Mouse (Mus musculus): ENCODE measurements around the gene Zfp362. TPM values are rescaled to one million over a fixed set of nuclear protein-coding genes. Genes with fewer than 3 reads are reported as not detected.

The Zfp362 gene
- polyA plus RNA-seq, 1 experiment from 2014 or later: 48.9 TPM

GRCm38 (mm10) chr4:128751006-128751405 lies 54.8 kb downstream of the Zfp362 start:
- Histone ChIP-seq H3K4me1 (0 out of 2 replicates have a peak, but pooled peaks cover 2% of the 10 kb centered on the region), H3K9me3 (no peaks in the 10 kb centered on the region), H3K9ac (no peak overlapping the region), H3K4me3 (no peak overlapping the region), H3K36me3 (peaks cover 89% of the 10 kb centered on the region), H3K4me2 (replicated peaks) (no peak overlapping the region), H3K27me3 (no peaks in the 10 kb centered on the region), H3K27ac (no peak overlapping the region)
- no peak for ATAC-seq (ENCODE audit: low FRiP score, low read depth)
- 67% methylated on average over 5 of the region's 5 CpGs for whole genome bisulfite sequencing

GRCm38 (mm10) chr4:128748309-128748708 lies 57.5 kb downstream of the Zfp362 start:
- Histone ChIP-seq H3K36me3 (peaks cover 100% of the 10 kb centered on the region), H3K27me3 (no peaks in the 10 kb centered on the region), H3K9me3 (no peaks in the 10 kb centered on the region), H3K4me2 (replicated peaks) (no peak overlapping the region), H3K9ac (no peak overlapping the region), H3K4me1 (peaks cover under 1% of the 10 kb centered on the region; the same call in 1 of the 2 replicates), H3K27ac (no peak overlapping the region), H3K4me3 (no peak overlapping the region)
- ATAC-seq (ENCODE audit: low FRiP score, low read depth): no peak
- 90% methylated on average over 7 of the region's 7 CpGs for WGBS

- Histone ChIP-seq H3K4me3 (no peak overlapping the region), H3K27ac (no peak overlapping the region), H3K9me3 (no peaks in the 10 kb centered on the region), H3K9ac (no peak overlapping the region), H3K4me1 (peaks cover 6% of the 10 kb centered on the region), H3K4me2 (replicated peaks) (no peak overlapping the region), H3K36me3 (peaks cover 100% of the 10 kb centered on the region), H3K27me3 (no peaks in the 10 kb centered on the region)
- WGBS: 88% methylated on average over 22 of the region's 22 CpGs
- ATAC-seq (ENCODE audit: low FRiP score, low read depth): no peak
Measured at GRCm38 (mm10) chr4:128747614-128748270, 58.1 kb downstream of the Zfp362 start.

GRCm38 (mm10) chr4:128745160-128745559 lies 60.7 kb downstream of the Zfp362 start:
- peaks cover 80% of the 10 kb centered on the region for H3K36me3 ChIP-seq
- H3K4me2 ChIP-seq (replicated peaks): no peak overlapping the region
- H3K4me3 ChIP-seq: no peak overlapping the region
- H3K9ac ChIP-seq: no peak overlapping the region
- no peak for ATAC-seq (ENCODE audit: low FRiP score, low read depth)
- H3K27ac ChIP-seq: no peak overlapping the region
- WGBS: 85% methylated on average over 8 of the region's 8 CpGs
- no peaks in the 10 kb centered on the region for H3K9me3 ChIP-seq
- no peaks in the 10 kb centered on the region for H3K27me3 ChIP-seq
- H3K4me1 ChIP-seq: peaks cover 20% of the 10 kb centered on the region

GRCm38 (mm10) chr4:128743031-128743626 lies 62.7 kb downstream of the Zfp362 start:
- WGBS: 82% methylated on average over 12 of the region's 12 CpGs
- H3K36me3 ChIP-seq: peaks cover 60% of the 10 kb centered on the region
- H3K27me3 ChIP-seq: no peaks in the 10 kb centered on the region
- H3K4me2 ChIP-seq (replicated peaks): no peak overlapping the region
- no peaks in the 10 kb centered on the region for H3K9me3 ChIP-seq
- H3K9ac ChIP-seq: no peak overlapping the region
- peaks cover 25% of the 10 kb centered on the region for H3K4me1 ChIP-seq
- ATAC-seq (ENCODE audit: low FRiP score, low read depth): no peak
- peak overlapping the region; percentile 22; the same call in 1 of the 2 replicates for H3K27ac ChIP-seq
- H3K4me3 ChIP-seq: no peak overlapping the region

- no peaks in the 10 kb centered on the region for H3K27me3 ChIP-seq
- no peaks in the 10 kb centered on the region for H3K9me3 ChIP-seq
- H3K4me2 ChIP-seq (replicated peaks): no peak overlapping the region
- no peak overlapping the region for H3K9ac ChIP-seq
- H3K4me1 ChIP-seq: peaks cover 31% of the 10 kb centered on the region
- no peak overlapping the region for H3K4me3 ChIP-seq
- H3K27ac ChIP-seq: peak overlapping the region; percentile 22; the same call in 1 of the 2 replicates
- H3K36me3 ChIP-seq: peaks cover 53% of the 10 kb centered on the region
- 70% methylated on average over 10 of the region's 10 CpGs for WGBS
- ATAC-seq (ENCODE audit: low FRiP score, low read depth): no peak
Measured at GRCm38 (mm10) chr4:128742379-128742970, 63.4 kb downstream of the Zfp362 start.

GRCm38 (mm10) chr4:128741906-128742305 lies 63.9 kb downstream of the Zfp362 start:
- H3K4me1 ChIP-seq: peaks cover 37% of the 10 kb centered on the region
- no peak for ATAC-seq (ENCODE audit: low FRiP score, low read depth)
- no peaks in the 10 kb centered on the region for H3K9me3 ChIP-seq
- H3K36me3 ChIP-seq: peaks cover 47% of the 10 kb centered on the region
- 57% methylated on average over 5 of the region's 5 CpGs for WGBS
- peak overlapping the region; percentile 32; the same call in 1 of the 2 replicates for H3K9ac ChIP-seq
- H3K27ac ChIP-seq: no peak overlapping the region
- H3K4me3 ChIP-seq: no peak overlapping the region
- no peak overlapping the region for H3K4me2 ChIP-seq (replicated peaks)
- no peaks in the 10 kb centered on the region for H3K27me3 ChIP-seq

GRCm38 (mm10) chr4:128740878-128741277 lies 65.0 kb downstream of the Zfp362 start:
- H3K36me3 ChIP-seq: peaks cover 42% of the 10 kb centered on the region
- ATAC-seq (ENCODE audit: low FRiP score, low read depth): no peak

GRCm38 (mm10) chr4:128737825-128738610 lies 67.8 kb downstream of the Zfp362 start:
- no peaks in the 10 kb centered on the region for H3K9me3 ChIP-seq
- H3K4me2 ChIP-seq (replicated peaks): peak overlapping the region; percentile 27
- no peak overlapping the region for H3K9ac ChIP-seq
- WGBS: 49% methylated on average over 14 of the region's 14 CpGs
- H3K27me3 ChIP-seq: no peaks in the 10 kb centered on the region
- peaks cover 72% of the 10 kb centered on the region for H3K4me1 ChIP-seq
- peak; percentile 17; the same call in 1 of the 2 replicates for ATAC-seq (ENCODE audit: low FRiP score, low read depth)
- H3K36me3 ChIP-seq: peaks cover 20% of the 10 kb centered on the region
- H3K27ac ChIP-seq: peak overlapping the region; percentile 80
- no peak overlapping the region for H3K4me3 ChIP-seq

More at GRCm38 (mm10) chr4:128740878-128741277, 65.0 kb downstream of the Zfp362 start:
- H3K27ac ChIP-seq: no peak overlapping the region
- H3K4me2 ChIP-seq (replicated peaks): no peak overlapping the region
- H3K9ac ChIP-seq: no peak overlapping the region
- no peak overlapping the region for H3K4me3 ChIP-seq
- 47% methylated on average over 1 of the region's 1 CpGs for WGBS
- H3K27me3 ChIP-seq: no peaks in the 10 kb centered on the region
- H3K9me3 ChIP-seq: no peaks in the 10 kb centered on the region
- peaks cover 47% of the 10 kb centered on the region for H3K4me1 ChIP-seq

GRCm38 (mm10) chr4:128737137-128737589 lies 68.7 kb downstream of the Zfp362 start:
- 30% methylated on average over 6 of the region's 6 CpGs for WGBS
- H3K9ac ChIP-seq: peak overlapping the region; percentile 55; the same call in 1 of the 2 replicates
- 0 out of 2 replicates have a peak, but pooled peaks have one; percentile 21 for ATAC-seq (ENCODE audit: low FRiP score, low read depth)

GRCm38 (mm10) chr4:128734721-128735671 lies 70.8 kb downstream of the Zfp362 start:
- H3K4me3 ChIP-seq: no peak overlapping the region
- H3K9me3 ChIP-seq: no peaks in the 10 kb centered on the region
- no peak for ATAC-seq (ENCODE audit: low FRiP score, low read depth)
- peak overlapping the region; percentile 30 for H3K4me2 ChIP-seq (replicated peaks)
- peaks cover 27% of the 10 kb centered on the region for H3K36me3 ChIP-seq
- 61% methylated on average over 18 of the region's 18 CpGs for WGBS
- peak overlapping the region; percentile 75; the same call in 1 of the 2 replicates for H3K27ac ChIP-seq
- no peaks in the 10 kb centered on the region for H3K27me3 ChIP-seq
- H3K9ac ChIP-seq: 0 out of 2 replicates have a peak overlapping the region, but pooled peaks have one; percentile 13
- H3K4me1 ChIP-seq: peaks cover 79% of the 10 kb centered on the region

More at GRCm38 (mm10) chr4:128737137-128737589, 68.7 kb downstream of the Zfp362 start:
- H3K4me3 ChIP-seq: no peak overlapping the region
- H3K4me2 ChIP-seq (replicated peaks): peak overlapping the region; percentile 40
- peak overlapping the region; percentile 88 for H3K27ac ChIP-seq
- H3K9me3 ChIP-seq: no peaks in the 10 kb centered on the region
- no peaks in the 10 kb centered on the region for H3K27me3 ChIP-seq
- peaks cover 71% of the 10 kb centered on the region for H3K4me1 ChIP-seq
- peaks cover 15% of the 10 kb centered on the region for H3K36me3 ChIP-seq

Data from limb, embryonic 13.5 days (tissue).